ENCODE assay signal across 8 mouse cellular contexts in the genomic region with DNA sequence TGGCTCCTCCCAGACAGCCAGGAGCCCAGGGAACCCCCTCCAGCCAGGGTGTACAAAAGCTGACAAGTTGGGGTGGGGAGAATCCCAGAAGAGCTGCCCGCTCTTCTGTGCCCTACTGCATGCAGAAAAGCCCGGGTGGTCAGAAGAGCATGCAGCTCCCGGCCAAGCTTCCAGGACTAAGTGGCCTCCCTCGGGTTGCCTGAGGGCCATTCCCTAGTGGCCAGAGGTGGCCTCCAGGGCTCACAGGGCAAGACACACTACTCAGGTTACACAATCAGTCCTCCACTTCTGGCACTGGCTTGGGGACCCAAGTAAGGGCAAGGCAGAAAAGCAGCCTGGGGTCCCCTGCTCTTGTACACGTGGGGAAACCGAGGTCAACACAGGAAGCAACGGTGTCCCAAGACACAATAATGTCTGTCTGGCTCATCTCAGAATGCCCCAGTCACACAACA. TPM values are rescaled to one million over a fixed set of nuclear protein-coding genes. Genes with fewer than 3 reads are reported as not detected.
DNase-seq lines count a peak whose midpoint lies in the region; ATAC-seq and TF ChIP-seq lines count a peak whose summit lies in the region.

No protein-coding gene starts in this region.

- H3K9ac ChIP-seq in embryonic facial prominence, embryonic 13.5 days = peak overlapping the region; percentile 82
- 0 out of 2 replicates have a peak overlapping the region, but pooled peaks have one; percentile 7 for H3K9ac ChIP-seq in intestine, embryonic 14.5 days (ENCODE audit: low read length)

- peak overlapping the region; percentile 96 for H3K4me3 ChIP-seq in layer of hippocampus, adult 2 months
- H3K4me3 ChIP-seq in embryonic facial prominence, embryonic 13.5 days = peak overlapping the region; percentile 80
- peak overlapping the region; percentile 68; the same call in 1 of the 2 replicates for H3K4me3 ChIP-seq in intestine, embryonic 14.5 days (ENCODE audit: low read depth, low read length)

- no peaks in the 10 kb centered on the region for H3K27me3 ChIP-seq in embryonic facial prominence, embryonic 13.5 days
- H3K27me3 ChIP-seq in intestine, embryonic 14.5 days (replicated peaks; ENCODE audit: control insufficient read depth, insufficient read depth, low read length) = no peaks in the 10 kb centered on the region

- no peaks in the 10 kb centered on the region for H3K9me3 ChIP-seq in embryonic facial prominence, embryonic 13.5 days
- no peaks in the 10 kb centered on the region for H3K9me3 ChIP-seq in intestine, embryonic 14.5 days (ENCODE audit: control insufficient read depth, low read length)

- TF ChIP-seq CTCF in layer of hippocampus, adult 2 months (conservative IDR thresholded peaks at IDR 0.05) = no peak; the same call in 1 of the 2 replicates

- H3K36me3 ChIP-seq in embryonic facial prominence, embryonic 13.5 days = no peaks in the 10 kb centered on the region
- H3K36me3 ChIP-seq in intestine, embryonic 14.5 days (ENCODE audit: control insufficient read depth, insufficient read depth, low read length) = no peaks in the 10 kb centered on the region

- 11% methylated on average over 7 of the region's 7 CpGs for WGBS in embryonic facial prominence, embryonic 13.5 days
- WGBS in intestine, embryonic 14.5 days = 35% methylated on average over 7 of the region's 7 CpGs

- peak overlapping the region; percentile 90 for H3K4me2 ChIP-seq in embryonic facial prominence, embryonic 13.5 days
- peak overlapping the region; percentile 76 for H3K4me2 ChIP-seq in intestine, embryonic 14.5 days (ENCODE audit: low read length)

- peak overlapping the region; percentile 78 for H3K27ac ChIP-seq in layer of hippocampus, adult 2 months
- H3K27ac ChIP-seq in embryonic facial prominence, embryonic 13.5 days = peak overlapping the region; percentile 48
- no peak overlapping the region for H3K27ac ChIP-seq in intestine, embryonic 14.5 days (ENCODE audit: low read depth)

- no peak for DNase-seq in layer of hippocampus, adult 2 months (ENCODE audit: low spot score in 2 of 2)
- no peak for DNase-seq in layer of hippocampus, postnatal 36 days
- no peak for DNase-seq in intestine, embryonic 14.5 days (ENCODE audit: low spot score)
- DNase-seq in neural tube, embryonic 10.5 days (ENCODE audit: extremely low spot score, low spot score) = peak; percentile 39
- DNase-seq in frontal cortex, postnatal 36 days (ENCODE audit: low spot score in 2 of 2) = no peak
- DNase-seq in thymus, postnatal 25 days = no peak
- no peak for DNase-seq in yolk sac, embryonic 10.5 days (ENCODE audit: low spot score)

- peaks cover 49% of the 10 kb centered on the region for H3K4me1 ChIP-seq in embryonic facial prominence, embryonic 13.5 days
- peaks cover 27% of the 10 kb centered on the region for H3K4me1 ChIP-seq in intestine, embryonic 14.5 days (replicated peaks; ENCODE audit: control insufficient read depth, insufficient read depth, low read length)

- ATAC-seq in embryonic facial prominence, embryonic 13.5 days (ENCODE audit: insufficient number of reproducible peaks, insufficient read depth, low FRiP score, low TSS enrichment, low read depth) = no peak
- no peak for ATAC-seq in intestine, embryonic 14.5 days (replicated peaks; ENCODE audit: low FRiP score, low TSS enrichment, low read depth)

RNA-seq across cellular contexts. Expression of a gene that starts 1.9 kb away (rescaled TPM):
- total RNA-seq in layer of hippocampus, adult 2 months (2021) = 10 to 100 TPM; 69.9 to 71.3 TPM
- 10 to 100 TPM; 71.0 to 74.9 TPM for total RNA-seq in layer of hippocampus, postnatal 36 days (2021)
- 28.4 and 28.5 TPM in 2 replicates for polyA plus RNA-seq in embryonic facial prominence, embryonic 13.5 days (2015; fragmentation: Nextera tagmentation; extraction: Ambion mirVana)
- polyA plus RNA-seq in intestine, embryonic 14.5 days (2014; fragmentation: Nextera tagmentation; extraction: Ambion mirVana) = 11.3 and 13.6 TPM in 2 replicates
